ENCODE assay signal across 9 mouse cellular contexts in the genomic region with DNA sequence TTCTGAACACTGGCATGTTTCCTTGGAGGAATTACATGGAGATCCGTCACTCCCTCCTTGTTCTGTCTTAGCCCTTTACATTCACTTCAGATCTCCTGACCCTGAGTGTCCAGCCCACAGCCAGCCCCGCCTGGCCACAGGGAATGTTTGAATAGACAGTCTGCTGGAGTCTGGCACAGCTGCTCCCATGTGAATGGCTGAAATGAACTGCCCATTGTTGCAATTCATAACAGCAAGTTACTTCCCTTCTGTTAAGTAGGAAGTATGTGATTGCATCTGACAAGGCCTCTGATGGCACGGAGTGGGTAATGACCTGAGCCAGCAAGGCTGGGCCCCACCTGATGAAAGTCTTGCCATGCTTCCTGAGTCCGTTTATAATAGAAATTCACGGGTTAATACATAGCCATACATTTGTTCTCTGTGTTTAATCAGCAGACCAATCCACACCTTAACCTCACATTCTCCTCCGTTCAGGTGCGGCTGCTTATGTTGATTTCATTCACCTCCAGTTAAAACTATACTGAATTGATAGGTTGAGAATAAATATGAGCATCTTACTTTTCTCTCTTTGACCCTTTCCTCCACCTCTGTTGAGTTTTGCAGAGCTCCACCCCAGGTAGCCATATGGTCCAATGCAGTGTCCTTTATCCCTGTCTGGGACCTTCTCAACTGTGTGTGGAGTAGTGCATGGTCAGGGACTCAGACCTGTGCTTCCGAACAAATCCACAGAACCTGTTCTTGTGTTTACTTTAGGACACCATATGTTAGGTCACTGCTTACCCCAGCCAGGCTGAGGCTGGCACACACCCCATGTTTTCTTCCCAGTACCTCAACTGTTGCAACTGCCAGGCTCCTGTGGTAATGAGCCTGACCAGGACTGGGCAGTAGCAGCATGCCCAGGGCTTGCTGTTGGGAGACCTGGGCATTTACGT.
DNase-seq lines count a peak whose midpoint lies in the region; ATAC-seq and TF ChIP-seq lines count a peak whose summit lies in the region.
"Had no signal": no experiment of that assay in that cellular context is flagged by ENCODE, and none has a peak within 500 bp of the region (broad histone marks: within the 10 kb centered on the region; RNA-seq: fewer than 3 reads in every experiment).

No protein-coding gene starts in this region.

- ATAC-seq in hindbrain, embryonic 14.5 days (ENCODE audit: low FRiP score): no peak
- ATAC-seq in hindbrain, embryonic 12.5 days (ENCODE audit: low FRiP score): 0 out of 2 replicates have a peak, but pooled peaks have one; percentile 41

- H3K27ac ChIP-seq in hindbrain, embryonic 10.5 days: no peak overlapping the region; the same call in 1 of the 2 replicates
- no peak overlapping the region for H3K27ac ChIP-seq in hindbrain, embryonic 14.5 days
- no peak overlapping the region for H3K27ac ChIP-seq in testis, adult 2 months (ENCODE audit: control insufficient read depth, insufficient read depth, low read depth, low read length)
- 0 out of 2 replicates have a peak overlapping the region, but pooled peaks have one; percentile 25 for H3K27ac ChIP-seq in hindbrain, embryonic 12.5 days

- DNase-seq in hindbrain, embryonic 10.5 days (ENCODE audit: low spot score): peak; percentile 44
- DNase-seq in hindbrain, embryonic 14.5 days (ENCODE audit: low spot score): no peak
- DNase-seq in testis, postnatal 10 days (ENCODE audit: low spot score): no peak
- DNase-seq in heart, adult 11 months: no peak
- DNase-seq in B cell, adult 2 months: no peak
- DNase-seq in right cerebral cortex, adult 2 months (ENCODE audit: low spot score in 2 of 2): no peak
- DNase-seq: lung, embryonic 14.5 days had no signal

- no peak for TF ChIP-seq CTCF in testis, adult 2 months (IDR thresholded peaks at IDR 0.05; ENCODE audit: control insufficient read depth, insufficient read depth, insufficient replicate concordance, low read depth, low read length)

- no peak overlapping the region for H3K9ac ChIP-seq in hindbrain, embryonic 14.5 days
- H3K9ac ChIP-seq in hindbrain, embryonic 12.5 days: no peak overlapping the region
- H3K9ac ChIP-seq: lung, embryonic 14.5 days had no signal

- H3K36me3 ChIP-seq in hindbrain, embryonic 10.5 days: peaks cover 45% of the 10 kb centered on the region
- peaks cover 13% of the 10 kb centered on the region for H3K36me3 ChIP-seq in hindbrain, embryonic 14.5 days (replicated peaks; ENCODE audit: control insufficient read depth, insufficient read depth)
- no peaks in the 10 kb centered on the region for H3K36me3 ChIP-seq in testis, adult 2 months (ENCODE audit: control insufficient read depth, insufficient read depth, low read length)
- H3K36me3 ChIP-seq in hindbrain, embryonic 12.5 days: peaks cover 15% of the 10 kb centered on the region

- WGBS in hindbrain, embryonic 10.5 days: 73% methylated on average over 9 of the region's 9 CpGs
- 56% methylated on average over 9 of the region's 9 CpGs for WGBS in hindbrain, embryonic 14.5 days
- 60% methylated on average over 9 of the region's 9 CpGs for WGBS in hindbrain, embryonic 12.5 days

- H3K4me3 ChIP-seq in hindbrain, embryonic 10.5 days: no peak overlapping the region
- no peak overlapping the region for H3K4me3 ChIP-seq in hindbrain, embryonic 14.5 days (replicated peaks; ENCODE audit: low read length)
- 0 out of 2 replicates have a peak overlapping the region, but pooled peaks have one; percentile 1 for H3K4me3 ChIP-seq in testis, adult 2 months (ENCODE audit: control insufficient read depth, low read depth, low read length)
- H3K4me3 ChIP-seq in hindbrain, embryonic 12.5 days: no peak overlapping the region

- H3K27me3 ChIP-seq in hindbrain, embryonic 10.5 days (ENCODE audit: insufficient read depth, poor library complexity, severe bottlenecking): no peaks in the 10 kb centered on the region
- H3K27me3 ChIP-seq in hindbrain, embryonic 14.5 days (ENCODE audit: control insufficient read depth, insufficient read depth, low read length): no peaks in the 10 kb centered on the region
- no peaks in the 10 kb centered on the region for H3K27me3 ChIP-seq in testis, adult 2 months (ENCODE audit: control insufficient read depth, insufficient read depth, low read length)
- H3K27me3 ChIP-seq in hindbrain, embryonic 12.5 days: no peaks in the 10 kb centered on the region

- H3K4me1 ChIP-seq in hindbrain, embryonic 10.5 days (replicated peaks): peaks cover 37% of the 10 kb centered on the region
- H3K4me1 ChIP-seq in hindbrain, embryonic 14.5 days (replicated peaks; ENCODE audit: control insufficient read depth, insufficient read depth, low read length): peaks cover 41% of the 10 kb centered on the region
- H3K4me1 ChIP-seq in testis, adult 2 months (ENCODE audit: control insufficient read depth, insufficient read depth, low read length): peaks cover 6% of the 10 kb centered on the region
- H3K4me1 ChIP-seq in hindbrain, embryonic 12.5 days: peaks cover 33% of the 10 kb centered on the region

- no peak overlapping the region for H3K4me2 ChIP-seq in hindbrain, embryonic 14.5 days (replicated peaks)
- H3K4me2 ChIP-seq in hindbrain, embryonic 12.5 days (replicated peaks): no peak overlapping the region
- H3K4me2 ChIP-seq: lung, embryonic 14.5 days had no signal

- TF ChIP-seq POLR2A in testis, adult 2 months (IDR thresholded peaks at IDR 0.05; ENCODE audit: control insufficient read depth, low read depth, low read length): no peak

- no peaks in the 10 kb centered on the region for H3K9me3 ChIP-seq in hindbrain, embryonic 10.5 days
- no peaks in the 10 kb centered on the region for H3K9me3 ChIP-seq in hindbrain, embryonic 14.5 days (ENCODE audit: control insufficient read depth, low read length)
- H3K9me3 ChIP-seq in hindbrain, embryonic 12.5 days (replicated peaks): no peaks in the 10 kb centered on the region
